Mouse (Mus musculus): ENCODE results near the gene Ccdc194. TPM values are rescaled to one million over a fixed set of nuclear protein-coding genes. Genes with fewer than 3 reads are reported as not detected.
"Not testable (repeated sequence)": the region's sequence is repeated elsewhere in the genome, so short reads cannot be mapped to it uniquely, and the experiment has no call there.

Ccdc194 gene
- total RNA-seq, 2 experiments from 2014 or later: not detected

DNA sequence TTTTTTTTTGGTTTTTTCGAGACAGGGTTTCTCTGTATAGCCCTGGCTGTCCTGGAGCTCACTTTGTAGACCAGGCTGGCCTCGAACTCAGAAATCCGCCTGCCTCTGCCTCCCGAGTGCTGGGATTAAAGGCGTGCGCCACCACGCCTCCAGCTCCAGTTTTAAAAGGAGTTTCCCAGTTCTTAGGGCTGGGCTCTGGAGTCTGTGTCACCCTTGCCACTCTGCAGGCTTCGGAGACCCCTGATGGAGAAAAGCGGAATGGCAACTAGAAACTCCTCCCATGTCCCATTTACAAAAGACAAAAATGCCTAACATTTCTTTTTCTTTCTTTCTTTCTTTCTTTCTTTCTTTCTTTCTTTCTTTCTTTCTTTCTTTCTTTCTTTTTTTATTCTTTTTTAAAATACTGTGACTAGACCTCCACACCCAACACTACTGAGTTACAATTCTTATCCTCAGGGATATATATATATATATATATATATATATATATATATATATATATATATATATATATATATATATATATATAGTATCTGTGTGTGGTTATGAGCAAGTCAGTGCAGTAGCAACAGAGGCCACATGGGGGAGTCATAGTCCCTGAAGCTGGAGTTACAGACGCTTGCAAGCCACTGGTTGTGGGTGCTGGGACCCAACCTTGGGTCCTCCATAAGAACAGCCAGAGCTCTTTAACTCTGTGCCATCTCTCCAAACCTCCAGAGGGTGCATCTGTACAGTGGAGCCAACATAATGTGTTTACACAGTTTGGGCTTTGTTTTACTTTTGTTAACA lies 6.3 kb downstream of the Ccdc194 start:
- H3K27ac ChIP-seq; intact Hi-C loops (cut with DNase I): not testable (repeated sequence)
- peak; percentile 64 for TF ChIP-seq CTCF (IDR thresholded peaks at IDR 0.05)

DNA sequence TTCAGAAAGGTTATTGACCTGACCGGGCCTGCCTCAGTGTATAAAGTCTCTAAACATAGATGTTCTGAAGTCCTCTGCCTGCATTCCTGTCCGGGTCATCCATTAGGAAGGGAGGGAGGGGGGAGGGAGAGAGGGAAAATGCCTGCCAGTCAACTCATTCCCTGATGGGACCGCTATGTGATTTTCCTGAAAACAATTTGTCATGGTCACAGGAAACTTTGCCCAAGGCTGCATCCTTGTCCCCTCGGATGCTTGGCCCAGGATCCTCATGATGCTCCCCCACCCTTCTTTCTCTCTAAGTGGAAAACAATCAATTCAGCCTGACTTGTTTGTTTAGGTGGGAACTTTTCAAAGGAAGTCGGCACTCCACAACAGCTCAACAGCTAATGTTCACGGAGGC lies 8.7 kb downstream of the Ccdc194 start:
- TF ChIP-seq CTCF (IDR thresholded peaks at IDR 0.05): no peak
- intact Hi-C loops (cut with DNase I): no loop called here
- Histone ChIP-seq H3K27ac (no peak overlapping the region), H3K4me3 (no peak overlapping the region)
- no peak for DNase-seq

More for the DNA sequence above, 6.3 kb downstream of the Ccdc194 start:
- not testable (repeated sequence) for H3K4me3 ChIP-seq
- peak; percentile 68 for DNase-seq

- no peak for DNase-seq
- H3K4me3 ChIP-seq: no peak overlapping the region
- intact Hi-C loops (cut with DNase I): no loop called here
- H3K27ac ChIP-seq: no peak overlapping the region
- peak; percentile 17; the same call in 1 of the 2 replicates for TF ChIP-seq CTCF (IDR thresholded peaks at IDR 0.05)
These were observed 10.5 kb downstream of the Ccdc194 start for GRCm38 (mm10) chr8:71515043-71515442.

- DNase-seq: no peak
These were observed 12.3 kb downstream of the Ccdc194 start for GRCm38 (mm10) chr8:71513018-71513754.

GRCm38 (mm10) chr8:71511644-71512043 lies 13.9 kb downstream of the Ccdc194 start, which contains the start of gene Plvap:
Gene Plvap (minus strand): TSS chr8:71511752.
- Histone ChIP-seq H3K27ac (no peak within 1 kb of the TSS), H3K4me3 (peak within 1 kb of the TSS; percentile 27)
- TF ChIP-seq CTCF (IDR thresholded peaks at IDR 0.05): no peak
- intact Hi-C loops (cut with DNase I): no loop called here
- DNase-seq: no peak

More at GRCm38 (mm10) chr8:71513018-71513754, 12.3 kb downstream of the Ccdc194 start:
- Histone ChIP-seq H3K4me3 (no peak overlapping the region), H3K27ac (no peak overlapping the region)
- TF ChIP-seq CTCF (IDR thresholded peaks at IDR 0.05): no peak; the same call in 1 of the 2 replicates
- intact Hi-C loops (cut with DNase I): no loop called here

GRCm38 (mm10) chr8:71509316-71509715 lies 16.2 kb downstream of the Ccdc194 start:
- TF ChIP-seq CTCF (IDR thresholded peaks at IDR 0.05): no peak
- DNase-seq: no peak
- intact Hi-C loops (cut with DNase I): no loop called here
- peak overlapping the region; percentile 48; the same call in 1 of the 2 replicates for H3K27ac ChIP-seq
- H3K4me3 ChIP-seq: 0 out of 2 replicates have a peak overlapping the region, but pooled peaks have one; percentile 5

DNA sequence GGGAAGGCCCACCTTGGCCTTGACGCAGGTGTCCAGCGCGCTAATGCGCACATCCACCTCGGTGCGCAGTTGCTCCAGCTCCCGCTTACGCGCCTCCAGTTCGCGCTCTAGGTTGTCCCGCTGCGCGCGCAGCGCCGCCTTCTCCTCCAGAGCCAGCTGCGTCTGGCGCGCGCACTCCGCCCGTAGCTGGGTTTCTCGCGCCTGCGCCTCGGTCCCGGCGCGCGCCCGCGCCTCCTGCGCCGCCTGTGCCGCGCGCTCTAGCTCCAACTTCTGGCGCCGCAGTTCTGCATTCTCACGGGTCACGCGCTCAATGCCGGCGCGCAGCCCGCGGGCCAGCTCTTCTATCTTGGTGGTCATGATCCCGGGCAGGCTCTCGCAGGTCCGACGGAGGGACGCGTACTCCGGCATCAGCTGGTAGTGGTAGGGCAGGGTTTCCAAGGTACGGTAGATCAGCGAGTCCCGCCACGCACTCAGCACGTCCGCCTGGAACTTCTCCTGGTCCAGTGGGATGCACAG lies 17.9 kb downstream of the Ccdc194 start:
- Histone ChIP-seq H3K27ac (peak overlapping the region; percentile 80), H3K4me3 (peak overlapping the region; percentile 78)
- intact Hi-C loops (cut with DNase I): no loop called here
- TF ChIP-seq CTCF (IDR thresholded peaks at IDR 0.05): no peak
- peak; percentile 93 for DNase-seq

DNA sequence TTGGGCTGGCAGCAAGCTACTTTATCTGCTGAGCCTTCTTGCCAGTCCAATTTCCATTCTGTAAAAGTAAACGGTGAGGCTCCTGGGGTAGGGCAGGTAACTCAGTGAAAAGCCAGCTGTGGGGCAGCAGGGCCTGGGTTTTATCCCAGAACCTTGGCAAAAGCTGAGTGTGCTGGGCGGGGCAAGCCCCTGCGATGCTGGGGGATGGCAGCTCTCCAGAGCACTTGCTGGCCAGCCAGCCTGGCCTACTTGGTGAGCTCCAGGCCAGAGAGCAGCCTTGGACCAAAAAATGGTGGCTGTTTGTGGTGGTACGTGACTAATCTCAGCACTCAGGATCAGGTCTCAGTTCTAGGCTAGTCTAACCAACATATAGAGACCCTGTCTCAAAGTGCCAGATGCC lies 19.5 kb downstream of the Ccdc194 start:
- DNase-seq: peak; percentile 75
- intact Hi-C loops (cut with DNase I): no loop called here
- no peak for TF ChIP-seq CTCF (IDR thresholded peaks at IDR 0.05)
- H3K27ac ChIP-seq: no peak overlapping the region
- no peak overlapping the region for H3K4me3 ChIP-seq

DNA sequence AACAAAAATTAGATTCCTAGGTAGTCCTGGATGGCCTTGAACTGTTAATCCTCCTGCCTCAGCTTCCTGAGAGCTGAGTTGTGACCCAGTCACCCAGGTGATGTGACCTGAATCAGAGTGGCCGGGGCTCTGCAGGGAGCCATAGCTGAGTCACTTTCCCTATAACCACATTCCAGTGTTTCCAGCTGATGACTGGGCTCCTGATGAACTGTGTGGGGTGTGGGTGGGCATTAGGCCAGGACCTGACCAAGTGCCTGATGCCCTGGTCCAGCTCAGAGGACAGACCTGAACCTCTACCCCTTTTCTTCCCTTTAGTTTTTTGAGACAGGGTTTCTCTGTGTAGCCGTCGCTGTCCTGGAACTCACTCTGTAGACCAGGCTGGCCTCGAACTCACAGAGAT lies 20.2 kb downstream of the Ccdc194 start:
- no peak for DNase-seq
- intact Hi-C loops (cut with DNase I): no loop called here
- Histone ChIP-seq H3K4me3 (no peak overlapping the region), H3K27ac (no peak overlapping the region)
- TF ChIP-seq CTCF (IDR thresholded peaks at IDR 0.05): no peak

DNA sequence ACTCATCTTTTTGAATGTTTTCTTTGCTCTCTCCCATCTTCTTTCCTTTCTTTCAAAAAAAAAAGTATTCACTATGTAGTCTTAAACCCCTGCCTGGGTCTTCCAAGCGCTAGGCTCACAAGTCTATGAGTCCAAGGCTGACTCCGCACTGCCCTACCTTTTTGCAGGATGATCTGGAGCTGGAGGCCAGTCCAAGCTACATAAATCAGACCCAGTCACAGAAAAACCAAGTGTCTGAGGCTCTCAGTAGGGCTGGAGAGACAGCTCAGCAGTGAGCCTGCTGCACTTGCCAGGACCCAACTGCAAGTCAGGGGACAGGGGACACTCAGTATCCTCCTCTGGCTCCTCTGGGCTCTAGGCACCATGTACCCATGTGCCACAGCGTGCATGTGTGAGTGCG lies 21.2 kb downstream of the Ccdc194 start:
- DNase-seq: no peak
- Histone ChIP-seq H3K4me3 (no peak overlapping the region), H3K27ac (no peak overlapping the region)
- no peak for TF ChIP-seq CTCF (IDR thresholded peaks at IDR 0.05)
- intact Hi-C loops (cut with DNase I): no loop called here

DNA sequence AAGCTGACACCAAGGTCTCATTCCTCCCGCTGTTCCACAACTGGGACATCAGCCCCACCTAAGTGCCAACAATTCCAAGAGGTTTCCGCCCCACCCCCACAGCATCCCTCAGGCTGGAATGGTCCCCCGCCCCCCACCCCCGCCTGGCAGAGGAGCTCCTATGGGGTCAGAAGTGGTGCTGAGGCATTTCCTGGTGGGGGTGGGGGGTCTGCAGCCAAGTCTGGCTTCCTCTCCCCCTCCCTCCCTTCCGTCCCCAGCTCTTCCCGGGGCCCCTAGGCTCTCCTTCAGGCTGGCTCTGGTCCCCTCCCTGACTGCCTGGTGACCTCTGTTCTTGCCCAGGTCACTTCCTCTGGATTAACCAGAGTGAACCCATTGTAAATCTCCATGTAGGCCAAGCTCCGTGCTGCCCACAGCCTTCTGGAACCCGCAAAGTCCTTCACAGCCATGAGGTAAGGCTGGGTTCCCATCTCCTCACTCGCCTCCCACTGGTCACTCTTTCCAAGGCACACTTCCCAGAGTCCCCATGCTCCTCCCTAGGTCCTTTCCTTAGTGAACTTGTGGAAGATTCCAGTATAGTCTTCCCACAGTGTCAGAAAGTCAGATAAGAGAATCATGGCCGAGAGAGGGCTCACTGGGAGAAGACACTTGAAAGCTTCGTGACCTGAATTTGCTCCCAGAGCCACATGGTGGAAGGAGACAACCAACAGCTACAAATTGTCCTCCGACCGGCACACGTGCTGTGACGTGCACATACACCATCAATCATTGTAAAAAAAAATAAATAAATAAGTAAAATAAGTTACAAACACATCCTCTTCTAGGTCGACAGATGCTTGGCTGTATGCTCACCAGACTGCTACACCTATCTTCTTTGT lies 26.5 kb downstream of the Ccdc194 start:
- Histone ChIP-seq H3K4me3 (no peak overlapping the region), H3K27ac (peak overlapping the region; percentile 81)
- no peak for TF ChIP-seq CTCF (IDR thresholded peaks at IDR 0.05)
- DNase-seq: peak; percentile 23
- intact Hi-C loops (cut with DNase I): no loop called here

GRCm38 (mm10) chr8:71497881-71498501 lies 27.5 kb downstream of the Ccdc194 start:
- intact Hi-C loops (cut with DNase I): no loop called here
- Histone ChIP-seq H3K4me3 (peak overlapping the region; percentile 7; the same call in 1 of the 2 replicates), H3K27ac (peak overlapping the region; percentile 81)
- DNase-seq: peak; percentile 44
- TF ChIP-seq CTCF (IDR thresholded peaks at IDR 0.05): no peak
